8 mouse cellular contexts compared by ENCODE assay signal in genomic region chrX:42059282-42060068, GRCm38 (mm10). TPM values are rescaled to one million over a fixed set of nuclear protein-coding genes. Genes with fewer than 3 reads are reported as not detected.
DNase-seq lines count a peak whose midpoint lies in the region; ATAC-seq and TF ChIP-seq lines count a peak whose summit lies in the region.

Gene Xiap, plus strand, starts transcription at chrX:42059679.

- intact Hi-C loops in gastrocnemius, postnatal 14 days (cut with DNase I; ENCODE audit: low total_unique reads), result no loop called here

- TF ChIP-seq CTCF in kidney, postnatal 0 days (IDR thresholded peaks at IDR 0.05; ENCODE audit: low read depth), result no peak

- DNase-seq in kidney, postnatal 0 days (ENCODE audit: low spot score), result no peak
- no peak for DNase-seq in kidney, postnatal 36 days
- DNase-seq in adrenal gland, postnatal 10 days, result no peak
- no peak for DNase-seq in gastrocnemius, postnatal 14 days
- no peak for DNase-seq in layer of hippocampus, postnatal 10 days (ENCODE audit: low spot score in 2 of 2)
- DNase-seq in retina, embryonic 14.5 days (ENCODE audit: low spot score), result no peak
- DNase-seq in spleen, adult 18-20 months, result no peak

- ATAC-seq in kidney, postnatal 0 days (replicated peaks; ENCODE audit: low FRiP score, low read depth), result no peak
- no peak for ATAC-seq in midbrain, embryonic 16.5 days

- H3K4me3 ChIP-seq in kidney, postnatal 0 days (replicated peaks; ENCODE audit: low read depth, low read length), result no peak within 1 kb of the TSS
- no peak within 1 kb of the TSS for H3K4me3 ChIP-seq in midbrain, embryonic 16.5 days (ENCODE audit: low read depth, low read length)

- no peak within 1 kb of the TSS for H3K27ac ChIP-seq in kidney, postnatal 0 days
- no peak within 1 kb of the TSS for H3K27ac ChIP-seq in midbrain, embryonic 16.5 days (ENCODE audit: low read length)

- H3K4me2 ChIP-seq in kidney, postnatal 0 days (ENCODE audit: low read length), result no peak within 1 kb of the TSS
- H3K4me2 ChIP-seq in midbrain, embryonic 16.5 days (ENCODE audit: low read length), result no peak within 1 kb of the TSS

- H3K4me1 ChIP-seq in kidney, postnatal 0 days (replicated peaks; ENCODE audit: insufficient read depth, low read length), result no peaks in the 10 kb centered on the region
- H3K4me1 ChIP-seq in midbrain, embryonic 16.5 days (ENCODE audit: control insufficient read depth, insufficient read depth, low read length), result no peaks in the 10 kb centered on the region

- H3K27me3 ChIP-seq in kidney, postnatal 0 days (ENCODE audit: insufficient read depth, low read length), result no peaks in the 10 kb centered on the region
- no peaks in the 10 kb centered on the region for H3K27me3 ChIP-seq in midbrain, embryonic 16.5 days (ENCODE audit: control insufficient read depth, insufficient read depth, low read depth, low read length)

- 72% methylated on average over 5 of the region's 5 CpGs for WGBS in kidney, postnatal 0 days
- 88% methylated on average over 5 of the region's 5 CpGs for WGBS in midbrain, embryonic 16.5 days

- no peak within 1 kb of the TSS for H3K9ac ChIP-seq in kidney, postnatal 0 days (ENCODE audit: low read depth, low read length)
- H3K9ac ChIP-seq in midbrain, embryonic 16.5 days (ENCODE audit: low read depth, low read length), result no peak within 1 kb of the TSS

- H3K9me3 ChIP-seq in kidney, postnatal 0 days (replicated peaks; ENCODE audit: low read length), result no peaks in the 10 kb centered on the region
- H3K9me3 ChIP-seq in midbrain, embryonic 16.5 days (replicated peaks; ENCODE audit: control insufficient read depth, low read length, poor library complexity, severe bottlenecking), result no peaks in the 10 kb centered on the region

- no peaks in the 10 kb centered on the region for H3K36me3 ChIP-seq in kidney, postnatal 0 days (ENCODE audit: insufficient read depth, low read length)
- H3K36me3 ChIP-seq in midbrain, embryonic 16.5 days (ENCODE audit: control insufficient read depth, insufficient read depth, low read length), result no peaks in the 10 kb centered on the region

RNA-seq across cellular contexts. Expression of gene Xiap, which starts in this region (rescaled TPM):
- polyA plus RNA-seq in kidney, postnatal 0 days (2015; fragmentation: Nextera tagmentation; extraction: Ambion mirVana), result 15.6 and 15.9 TPM in 2 replicates
- 10 to 100 TPM; 55.9 to 60.1 TPM for total RNA-seq in adrenal gland, postnatal 10 days (2021)
- total RNA-seq in gastrocnemius, postnatal 14 days (2021), result 10 to 100 TPM; 16.9 to 19.3 TPM
- 10 to 100 TPM; 43.1 to 48.9 TPM for total RNA-seq in layer of hippocampus, postnatal 10 days (2021)
- polyA plus RNA-seq in midbrain, embryonic 16.5 days (2015; fragmentation: Nextera tagmentation; extraction: Ambion mirVana), result 10.3 and 10.8 TPM in 2 replicates
